ENCODE assay signal across 21 mouse cellular contexts in genomic region chr5:123559588-123559987, GRCm38 (mm10). TPM values are rescaled to one million over a fixed set of nuclear protein-coding genes. Genes with fewer than 3 reads are reported as not detected.
"Had no signal": no experiment of that assay in that cellular context is flagged by ENCODE, and none has a peak within 500 bp of the region (broad histone marks: within the 10 kb centered on the region; RNA-seq: fewer than 3 reads in every experiment).

No protein-coding gene starts in this region.

- DNase-seq: forebrain, postnatal 0 days; gastrocnemius, postnatal 14 days; gastrocnemius, postnatal 36 days; heart, adult 18-20 months; heart, postnatal 14 days; kidney, adult 11 months; kidney, adult 2 months; kidney, adult 9 months; kidney, postnatal 14 days; kidney, postnatal 36 days; layer of hippocampus, adult 9-11 months; layer of hippocampus, postnatal 36 days; left cerebral cortex, postnatal 4 days had no signal

- ATAC-seq: forebrain, postnatal 0 days; hindbrain, postnatal 0 days; intestine, embryonic 16.5 days; liver, embryonic 12.5 days had no signal

RNA-seq across cellular contexts. Expression of gene Gm49027, which starts 34.3 kb away (rescaled TPM):
- total RNA-seq: gastrocnemius, adult 8-10 months; gastrocnemius, postnatal 36 days; heart, postnatal 36 days; hematopoietic stem cell, adult 5-6 weeks; liver, adult 2 months had no signal

RNA-seq across cellular contexts. Expression of gene B3gnt4, which starts 49.3 kb away (rescaled TPM):
- total RNA-seq: gastrocnemius, adult 8-10 months; gastrocnemius, postnatal 14 days; gastrocnemius, postnatal 36 days; heart, adult 18-20 months; heart, adult 8-10 months; heart, postnatal 14 days; heart, postnatal 36 days; hematopoietic stem cell, adult 5-6 weeks; liver, adult 2 months had no signal
